Mouse (Mus musculus) ES-Bruce4 (cell line): ENCODE measurements around the gene Tnip1. TPM values are rescaled to one million over a fixed set of nuclear protein-coding genes. Genes with fewer than 3 reads are reported as not detected.
A peak's percentile ranks its signal among the peaks of the same experiment; 100 is the strongest.

ENCODE experiments used
- H3K27ac ChIP-seq: 2 replicates; pipeline ENCODE4 v1.5.1; 2012; ENCODE audit warnings: low read length, inconsistent platforms; ENCODE audit not compliant: insufficient read depth
- H3K27me3 ChIP-seq: 2 replicates; pipeline ENCODE4 v1.6.1; 2012; ENCODE audit warnings: mild to moderate bottlenecking, low read length, inconsistent platforms; ENCODE audit not compliant: control insufficient read depth, poor library complexity, insufficient read depth, severe bottlenecking
- H3K36me3 ChIP-seq: 2 replicates; pipeline ENCODE4 v1.6.1; 2012; ENCODE audit warnings: inconsistent platforms, mild to moderate bottlenecking, low read length, moderate library complexity; ENCODE audit not compliant: control insufficient read depth, poor library complexity, insufficient read depth, severe bottlenecking
- H3K4me1 ChIP-seq: one replicate; pipeline ENCODE4 v1.8.1; 2011; ENCODE audit warnings: low read length; ENCODE audit not compliant: control insufficient read depth, insufficient read depth
- H3K4me3 ChIP-seq: 2 replicates; pipeline ENCODE4 v1.5.1; 2011; ENCODE audit warnings: low read depth, mild to moderate bottlenecking, low read length
- H3K9ac ChIP-seq: 2 replicates; pipeline ENCODE4 v1.6.1; 2012; ENCODE audit warnings: low read depth, mild to moderate bottlenecking, inconsistent platforms; ENCODE audit not compliant: poor library complexity, severe bottlenecking
- H3K9me3 ChIP-seq: replicated peaks from 2 replicates; pipeline ENCODE4 v1.6.1; 2012; ENCODE audit warnings: mild to moderate bottlenecking, low read length, inconsistent platforms; ENCODE audit not compliant: control insufficient read depth, poor library complexity, insufficient read depth, severe bottlenecking
- CTCF ChIP-seq: IDR thresholded peaks from one replicate; pipeline ENCODE4 v1.8.1; 2011; ENCODE audit warnings: low read depth, low read length
- EP300 ChIP-seq: IDR thresholded peaks from 2 replicates; pipeline ENCODE4 v1.6.1; 2011; ENCODE audit warnings: low read depth, low read length; ENCODE audit not compliant: insufficient read depth
- POLR2A ChIP-seq: IDR thresholded peaks from one replicate; pipeline ENCODE4 v1.8.1; 2011; ENCODE audit warnings: low read length; ENCODE audit not compliant: insufficient read depth
- polyA plus RNA-seq: library from polyadenylated mRNA; stranded (reverse); fragments of >200 nt; gene quantifications from 2 replicates; pipeline ENCODE4 v1.2.4, GENCODE M21; 2011; ENCODE audit warnings: low read depth; ENCODE audit not compliant: missing spikeins, insufficient read depth, insufficient read length

The Tnip1 gene
- 33.2 and 42.6 TPM in 2 replicates for polyA plus RNA-seq

DNA sequence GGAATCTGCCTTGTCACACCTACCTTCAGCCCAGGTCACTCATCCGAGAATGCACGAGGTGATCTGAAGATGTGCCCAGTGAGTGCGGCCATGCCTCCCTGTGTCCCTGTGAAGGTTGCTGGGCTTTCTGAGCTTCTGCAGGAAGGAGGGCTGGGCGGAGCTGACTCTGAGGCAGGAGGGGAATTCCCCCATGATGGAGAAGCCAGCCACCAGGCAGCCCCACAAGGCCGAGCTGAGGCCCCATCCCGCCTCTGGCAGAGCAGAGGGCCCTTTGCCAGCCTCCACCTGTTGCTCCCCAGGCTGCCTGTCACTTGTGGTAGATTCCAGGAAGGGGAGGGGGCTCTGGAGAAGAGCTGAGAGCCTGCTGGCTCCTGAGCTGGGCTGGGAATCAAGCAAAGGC lies at the start of gene Tnip1:
Gene Tnip1, minus strand, starts transcription at position 108 of the 400 bp plus-strand sequence.
- H3K27ac ChIP-seq: peak within 1 kb of the TSS; percentile 15; the same call in 1 of the 2 replicates

DNA sequence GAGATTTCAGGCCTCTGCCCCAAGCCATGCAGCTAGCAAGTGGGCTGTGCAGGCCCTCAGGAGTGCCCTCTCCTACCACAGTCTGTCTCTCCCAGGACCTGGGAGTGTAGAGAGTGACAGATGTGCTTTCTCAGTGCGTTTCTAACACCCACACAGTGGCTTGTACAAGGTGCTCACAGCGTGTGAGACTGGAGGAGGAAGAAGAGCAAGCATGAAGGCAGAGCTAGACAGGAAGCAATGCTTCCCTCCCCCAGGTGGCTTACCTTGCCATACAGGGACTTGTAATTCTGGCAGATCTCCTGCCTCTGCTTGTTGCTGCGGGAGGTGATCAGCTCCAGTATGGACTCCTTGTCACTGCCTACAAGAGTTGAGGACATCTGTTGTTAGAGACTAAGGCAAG lies 48.7 kb upstream of the Tnip1 start:
- H3K27ac ChIP-seq: no peak overlapping the region
- H3K9me3 ChIP-seq: no peaks in the 10 kb centered on the region
- no peak for TF ChIP-seq CTCF
- TF ChIP-seq POLR2A: no peak
- TF ChIP-seq EP300: no peak
- peaks cover 9% of the 10 kb centered on the region for H3K4me1 ChIP-seq
- H3K27me3 ChIP-seq: no peaks in the 10 kb centered on the region
- H3K4me3 ChIP-seq: no peak overlapping the region
- peaks cover 44% of the 10 kb centered on the region for H3K36me3 ChIP-seq
- no peak overlapping the region for H3K9ac ChIP-seq

More for the DNA sequence above, at the start of gene Tnip1:
- peak within 1 kb of the TSS; percentile 37 for H3K4me3 ChIP-seq
- H3K27me3 ChIP-seq: no peaks in the 10 kb centered on the region
- TF ChIP-seq POLR2A (no peak), CTCF (no peak), EP300 (no peak)
- H3K4me1 ChIP-seq: peaks cover 17% of the 10 kb centered on the region
- no peak within 1 kb of the TSS; the same call in 1 of the 2 replicates for H3K9ac ChIP-seq
- H3K9me3 ChIP-seq: no peaks in the 10 kb centered on the region
- no peaks in the 10 kb centered on the region for H3K36me3 ChIP-seq

DNA sequence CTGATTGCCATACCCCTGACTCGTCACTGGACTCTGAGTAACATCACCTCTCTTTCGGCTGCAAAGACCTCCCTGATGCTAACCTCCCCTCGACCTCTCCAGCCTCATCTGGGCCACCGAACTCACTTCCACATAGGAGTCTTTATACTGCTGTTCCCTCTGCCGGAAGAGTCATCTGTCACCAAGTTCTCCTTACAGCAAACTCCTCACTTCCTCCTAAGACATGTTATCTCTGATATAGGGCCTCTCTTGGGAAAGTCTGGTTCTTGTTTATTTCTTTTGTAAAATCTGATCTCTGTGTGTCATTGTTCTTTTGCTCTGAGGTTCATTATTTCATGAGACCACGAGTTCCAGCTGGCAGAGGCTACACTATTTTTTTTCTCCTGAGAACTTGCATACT lies 45.5 kb upstream of the Tnip1 start:
- H3K4me3 ChIP-seq: no peak overlapping the region
- peaks cover 50% of the 10 kb centered on the region for H3K36me3 ChIP-seq
- H3K27me3 ChIP-seq: no peaks in the 10 kb centered on the region
- no peak overlapping the region for H3K27ac ChIP-seq
- peaks cover 2% of the 10 kb centered on the region for H3K4me1 ChIP-seq
- no peak overlapping the region for H3K9ac ChIP-seq
- H3K9me3 ChIP-seq: no peaks in the 10 kb centered on the region
- TF ChIP-seq EP300 (no peak), POLR2A (no peak), CTCF (no peak)

DNA sequence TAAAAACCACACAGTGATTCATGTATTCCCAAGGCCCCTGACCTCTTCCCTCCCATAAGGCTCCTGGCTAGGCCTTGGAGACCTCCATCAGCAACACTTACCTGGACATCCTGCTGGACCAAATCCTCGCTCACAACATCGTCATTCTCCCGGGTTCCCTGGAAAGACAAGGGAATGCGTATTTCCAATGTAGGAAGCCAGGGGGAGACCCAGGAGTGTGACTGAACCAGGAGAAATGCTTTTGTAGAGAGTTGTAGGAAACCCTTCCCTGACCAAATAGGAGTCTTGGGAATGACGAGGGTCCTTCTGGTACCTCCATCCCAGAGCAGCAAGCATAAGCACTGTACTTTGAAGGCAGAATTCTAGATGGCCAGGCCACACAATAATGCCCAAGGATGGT lies 43.0 kb upstream of the Tnip1 start:
- Histone ChIP-seq H3K9me3 (peaks cover 6% of the 10 kb centered on the region; the same call in 1 of the 2 replicates), H3K4me3 (no peak overlapping the region), H3K9ac (no peak overlapping the region), H3K27me3 (no peaks in the 10 kb centered on the region), H3K36me3 (peaks cover 45% of the 10 kb centered on the region), H3K27ac (no peak overlapping the region), H3K4me1 (peaks cover 2% of the 10 kb centered on the region)
- no peak for TF ChIP-seq EP300
- peak; percentile 1 for TF ChIP-seq CTCF
- no peak for TF ChIP-seq POLR2A

DNA sequence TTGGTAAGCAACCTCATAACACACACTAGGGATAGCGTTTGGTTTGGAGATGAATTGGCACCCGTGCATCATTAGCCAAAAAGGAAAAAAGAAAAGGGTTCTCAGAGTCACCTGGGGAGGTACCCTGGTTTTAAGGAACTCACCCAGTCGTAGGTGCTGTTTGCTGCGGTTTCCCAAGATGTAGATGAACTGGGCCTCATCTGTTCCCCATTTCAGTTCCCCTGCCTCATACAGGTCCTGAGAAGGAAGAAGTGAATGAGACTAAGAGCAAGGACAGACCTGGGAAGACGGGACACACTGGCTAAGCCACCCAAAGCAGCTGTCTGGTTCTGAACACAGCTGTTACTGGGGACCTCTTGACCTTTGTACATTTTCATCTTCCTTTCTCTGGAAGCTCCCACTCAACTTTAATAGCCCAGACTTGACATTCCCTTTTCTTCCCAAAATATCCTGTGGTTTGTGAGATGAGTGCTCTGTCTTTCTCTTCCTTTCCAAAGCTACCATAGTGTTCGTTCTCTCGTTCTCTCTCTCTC lies 42.3 kb upstream of the Tnip1 start:
- no peak overlapping the region for H3K4me3 ChIP-seq
- no peak overlapping the region for H3K27ac ChIP-seq
- peaks cover 2% of the 10 kb centered on the region for H3K4me1 ChIP-seq
- peaks cover 39% of the 10 kb centered on the region for H3K36me3 ChIP-seq
- TF ChIP-seq POLR2A (no peak), EP300 (no peak), CTCF (no peak)
- peaks cover 6% of the 10 kb centered on the region; the same call in 1 of the 2 replicates for H3K9me3 ChIP-seq
- no peak overlapping the region for H3K9ac ChIP-seq
- no peaks in the 10 kb centered on the region for H3K27me3 ChIP-seq

DNA sequence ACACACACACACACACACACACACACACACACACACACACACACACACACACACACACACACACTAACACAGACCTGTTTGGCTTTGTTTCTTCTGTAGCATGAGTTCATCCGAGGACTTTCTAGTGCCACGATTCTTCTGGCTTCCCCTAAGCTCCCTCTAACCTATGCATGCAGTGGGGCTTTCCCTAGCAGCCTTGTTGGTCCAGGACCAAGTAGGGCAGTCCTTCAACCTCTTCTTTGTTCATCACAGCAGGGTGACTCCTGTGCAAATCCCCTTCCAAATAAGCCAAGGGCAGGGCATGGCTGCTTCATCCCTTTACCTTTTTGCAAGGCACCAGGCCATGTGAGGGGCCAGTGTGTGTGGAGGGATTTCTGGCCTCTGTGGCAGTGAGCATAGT lies 36.0 kb upstream of the Tnip1 start:
- Histone ChIP-seq H3K9me3 (peaks cover 6% of the 10 kb centered on the region; the same call in 1 of the 2 replicates), H3K36me3 (peaks cover 21% of the 10 kb centered on the region), H3K27ac (peak overlapping the region; percentile 44), H3K9ac (no peak overlapping the region), H3K4me1 (peaks cover 5% of the 10 kb centered on the region), H3K27me3 (no peaks in the 10 kb centered on the region), H3K4me3 (no peak overlapping the region)
- TF ChIP-seq POLR2A (no peak), EP300 (0 out of 2 replicates have a peak, but pooled peaks have one; percentile 25)
